Mouse (Mus musculus): ENCODE data around the gene Cabin1.

GRCm38 (mm10) chr10:75709261-75709660, 54.9 kb downstream of the Cabin1 start:
- TF ChIP-seq CTCF (IDR thresholded peaks at IDR 0.05; ENCODE audit: extremely low read depth, insufficient read depth, insufficient read length, insufficient replicate concordance) (no peak), POLR2A (IDR thresholded peaks at IDR 0.05; ENCODE audit: low read depth, low read length) (no peak)

All from spleen, adult 2 months (tissue).